Mouse (Mus musculus) heart, embryonic 13.5 days (tissue): ENCODE measurements around the gene Eml2. TPM values are rescaled to one million over a fixed set of nuclear protein-coding genes. Genes with fewer than 3 reads are reported as not detected.
"Not testable (repeated sequence)": the region's sequence is repeated elsewhere in the genome, so short reads cannot be mapped to it uniquely, and the experiment has no call there.

ENCODE experiments used
- ATAC-seq: fragments of 200-750 bp; cut with Nextera tagmentation; 2 replicates; pipeline ENCODE4 v1.8.0; 2017; ENCODE audit warnings: moderate TSS enrichment; ENCODE audit not compliant: insufficient number of reproducible peaks, low FRiP score, low TSS enrichment; ENCODE audit errors: extremely low read depth
- H3K27ac ChIP-seq: fragments of 300-500 bp; sonication (generic); replicated peaks from 2 replicates; pipeline ENCODE4 v1.5.1; 2015; ENCODE audit warnings: moderate library complexity, mild to moderate bottlenecking, inconsistent platforms
- H3K27me3 ChIP-seq: fragments of 300-500 bp; sonication (generic); replicated peaks from 2 replicates; pipeline ENCODE4 v1.6.1; 2015; ENCODE audit warnings: mild to moderate bottlenecking, inconsistent platforms
- H3K36me3 ChIP-seq: fragments of 300-500 bp; sonication (generic); 2 replicates; pipeline ENCODE4 v1.6.1; 2015; ENCODE audit warnings: mild to moderate bottlenecking, inconsistent platforms
- H3K4me1 ChIP-seq: fragments of 300-500 bp; sonication (generic); 2 replicates; pipeline ENCODE4 v1.6.1; 2015; ENCODE audit warnings: inconsistent platforms
- H3K4me2 ChIP-seq: fragments of 300-500 bp; sonication (generic); 2 replicates; pipeline ENCODE4 v1.6.1; 2015; ENCODE audit warnings: inconsistent platforms, mild to moderate bottlenecking, moderate library complexity
- H3K4me3 ChIP-seq: fragments of 300-500 bp; sonication (generic); 2 replicates; pipeline ENCODE4 v1.5.1; 2015; ENCODE audit warnings: moderate library complexity, mild to moderate bottlenecking, inconsistent platforms
- H3K9ac ChIP-seq: fragments of 300-500 bp; sonication (generic); 2 replicates; pipeline ENCODE4 v1.6.1; 2015; ENCODE audit warnings: inconsistent platforms, mild to moderate bottlenecking, moderate library complexity
- H3K9me3 ChIP-seq: fragments of 300-500 bp; sonication (generic); 2 replicates; pipeline ENCODE4 v1.6.1; 2016; ENCODE audit warnings: inconsistent platforms
- WGBS: fragments of 180-500 bp; shearing (Covaris S2); methylation state at CpG from one replicate; pipeline ENCODE4 v1.1.7; 2015; ENCODE audit warnings: mixed read lengths; 5-methylcytosine and 5-hydroxymethylcytosine counted together
- polyA plus RNA-seq: library from polyadenylated mRNA; unstranded; fragments of >200 nt; fragmentation: Nextera tagmentation; extraction: Ambion mirVana; gene quantifications from 2 replicates; pipeline ENCODE4 v1.2.1, GENCODE M21; 2015

Gene Eml2
- polyA plus RNA-seq, 1 experiment from 2014 or later: 15.8 TPM

GRCm38 (mm10) chr7:19148875-19149541, 27.2 kb upstream of the Eml2 start, which contains the start of gene Qpctl:
TSS of gene Qpctl (minus strand) at chr7:19149291.
- peaks cover 27% of the 10 kb centered on the region for H3K4me1 ChIP-seq
- no peaks in the 10 kb centered on the region for H3K27me3 ChIP-seq
- no peaks in the 10 kb centered on the region for H3K9me3 ChIP-seq
- WGBS: under 1% methylated on average over 43 of the region's 43 CpGs
- peak within 1 kb of the TSS; percentile 85 for H3K4me2 ChIP-seq
- peak within 1 kb of the TSS; percentile 82 for H3K4me3 ChIP-seq
- peak within 1 kb of the TSS; percentile 92 for H3K9ac ChIP-seq
- peaks cover 37% of the 10 kb centered on the region for H3K36me3 ChIP-seq
- H3K27ac ChIP-seq: peak within 1 kb of the TSS; percentile 79
- ATAC-seq: peak; percentile 97

GRCm38 (mm10) chr7:19149626-19150025, 26.6 kb upstream of the Eml2 start, which contains the start of gene Snrpd2:
TSS of gene Snrpd2 (plus strand) at chr7:19149722.
- peaks cover 44% of the 10 kb centered on the region for H3K36me3 ChIP-seq
- peak; percentile 82 for ATAC-seq
- peaks cover 27% of the 10 kb centered on the region for H3K4me1 ChIP-seq
- no peaks in the 10 kb centered on the region for H3K27me3 ChIP-seq
- H3K9ac ChIP-seq: peak within 1 kb of the TSS; percentile 92
- peak within 1 kb of the TSS; percentile 82 for H3K4me3 ChIP-seq
- under 1% methylated on average over 24 of the region's 24 CpGs for WGBS
- H3K9me3 ChIP-seq: no peaks in the 10 kb centered on the region
- peak within 1 kb of the TSS; percentile 79 for H3K27ac ChIP-seq
- peak within 1 kb of the TSS; percentile 85 for H3K4me2 ChIP-seq

DNA sequence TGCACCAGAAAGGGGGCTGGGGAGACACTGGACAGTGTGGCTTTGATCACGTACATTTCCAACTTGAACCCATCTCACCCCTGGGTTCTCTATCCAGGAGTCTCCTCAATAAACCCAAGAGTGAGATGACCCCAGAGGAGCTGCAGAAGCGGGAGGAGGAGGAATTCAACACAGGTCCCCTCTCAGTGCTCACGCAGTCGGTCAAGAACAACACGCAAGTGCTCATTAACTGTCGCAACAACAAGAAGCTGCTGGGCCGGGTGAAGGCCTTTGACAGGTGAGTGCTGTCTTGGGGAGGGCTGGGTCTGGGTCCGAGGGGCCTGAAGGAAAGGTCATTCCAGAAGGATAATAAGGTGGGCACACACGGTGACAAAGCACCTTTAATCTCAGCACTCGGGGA, 25.1 kb upstream of the Eml2 start:
- not testable (repeated sequence) for H3K27me3 ChIP-seq, ATAC-seq, H3K4me2 ChIP-seq, H3K27ac ChIP-seq, H3K9me3 ChIP-seq
- Histone ChIP-seq H3K4me1 (peaks cover 27% of the 10 kb centered on the region), H3K9ac (peak overlapping the region; percentile 92; the same call in 1 of the 2 replicates), H3K4me3 (peak overlapping the region; percentile 82; the same call in 1 of the 2 replicates), H3K36me3 (peaks cover 48% of the 10 kb centered on the region)
- WGBS: 81% methylated on average over 10 of the region's 10 CpGs

- Histone ChIP-seq H3K4me2 (no peak overlapping the region), H3K9me3 (no peaks in the 10 kb centered on the region), H3K9ac (no peak overlapping the region), H3K4me1 (peaks cover 30% of the 10 kb centered on the region), H3K27me3 (peaks cover 14% of the 10 kb centered on the region), H3K27ac (no peak overlapping the region), H3K4me3 (no peak overlapping the region), H3K36me3 (peaks cover 41% of the 10 kb centered on the region)
- WGBS: 77% methylated on average over 8 of the region's 8 CpGs
- no peak for ATAC-seq
Measured at GRCm38 (mm10) chr7:19154796-19155195, 21.4 kb upstream of the Eml2 start.

DNA sequence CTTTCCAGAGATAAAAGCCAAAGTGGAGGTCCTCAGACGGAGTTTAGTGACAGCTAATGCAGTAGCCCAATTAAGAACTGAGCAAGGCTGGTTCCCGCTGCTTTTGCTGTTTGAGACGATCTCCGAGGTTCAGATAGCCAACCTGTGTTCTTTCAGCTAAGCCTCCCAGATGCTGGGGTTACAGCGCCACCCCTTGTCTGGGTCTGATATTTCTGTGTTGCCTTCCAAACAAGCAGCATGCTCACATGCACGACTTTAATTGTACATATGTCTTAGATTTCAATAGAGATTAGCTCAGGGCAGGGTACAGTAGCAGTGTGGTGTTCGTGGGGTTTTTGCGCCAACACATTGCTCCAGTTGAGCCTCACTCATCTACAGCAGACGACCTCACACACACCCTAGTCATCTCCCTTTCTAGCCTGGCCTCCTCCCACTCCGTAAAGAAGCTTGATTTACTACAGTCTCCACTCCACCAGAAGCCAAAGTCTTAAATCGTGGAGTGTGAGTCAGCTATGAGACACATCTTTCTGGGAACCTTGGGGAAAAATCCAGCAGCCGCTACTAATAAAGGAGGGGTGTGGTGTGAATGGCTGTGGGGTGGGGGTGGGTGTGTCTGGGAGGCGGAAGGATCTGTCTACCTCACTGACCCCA, 20.3 kb upstream of the Eml2 start:
- Histone ChIP-seq H3K4me1 (peaks cover 29% of the 10 kb centered on the region), H3K9me3 (no peaks in the 10 kb centered on the region), H3K4me3 (no peak overlapping the region), H3K27ac (no peak overlapping the region), H3K4me2 (no peak overlapping the region), H3K36me3 (peaks cover 41% of the 10 kb centered on the region), H3K9ac (no peak overlapping the region), H3K27me3 (peaks cover 23% of the 10 kb centered on the region)
- ATAC-seq: no peak
- WGBS: 59% methylated on average over 13 of the region's 13 CpGs

DNA sequence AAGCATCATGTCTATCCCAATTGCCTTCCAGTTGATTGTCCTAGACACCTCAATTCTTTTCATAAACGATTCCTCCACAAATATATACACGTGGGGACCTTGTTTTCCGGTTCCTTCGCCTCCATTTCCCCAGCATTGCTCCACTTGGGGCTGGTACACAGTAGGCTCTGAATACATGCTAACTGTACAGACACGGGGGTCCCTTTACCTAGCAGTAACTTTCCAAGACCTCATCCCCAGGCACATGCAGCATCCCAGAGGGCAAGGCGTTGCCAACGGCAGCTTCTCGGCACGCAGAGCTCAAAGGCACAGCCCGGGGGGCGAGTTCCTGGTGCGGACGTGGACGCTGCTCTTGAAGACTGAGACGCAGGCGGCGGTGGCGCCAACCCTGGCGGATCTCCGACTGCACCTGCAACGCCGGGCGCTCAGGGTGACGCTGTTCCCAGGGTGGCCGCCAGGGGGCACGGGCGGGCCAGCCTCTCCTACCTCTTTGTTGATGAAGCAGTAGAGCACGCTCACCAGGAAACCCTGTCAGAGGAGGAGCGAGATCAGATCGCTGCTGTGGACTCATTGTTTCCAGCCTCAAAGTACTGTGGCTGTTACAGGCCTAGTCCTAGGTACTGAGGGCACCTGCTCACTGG, 18.9 kb upstream of the Eml2 start:
- peaks cover 28% of the 10 kb centered on the region for H3K36me3 ChIP-seq
- H3K9ac ChIP-seq: peak overlapping the region; percentile 72
- WGBS: 6% methylated on average over 30 of the region's 30 CpGs
- peak overlapping the region; percentile 61 for H3K4me2 ChIP-seq
- 0 out of 2 replicates have a peak, but pooled peaks have one; percentile 28 for ATAC-seq
- peak overlapping the region; percentile 60 for H3K27ac ChIP-seq
- H3K9me3 ChIP-seq: no peaks in the 10 kb centered on the region
- peaks cover 28% of the 10 kb centered on the region for H3K4me1 ChIP-seq
- peaks cover 27% of the 10 kb centered on the region for H3K27me3 ChIP-seq
- H3K4me3 ChIP-seq: no peak overlapping the region

GRCm38 (mm10) chr7:19158601-19159000, 17.6 kb upstream of the Eml2 start:
- peaks cover 30% of the 10 kb centered on the region for H3K4me1 ChIP-seq
- no peaks in the 10 kb centered on the region for H3K9me3 ChIP-seq
- H3K27ac ChIP-seq: no peak overlapping the region
- WGBS: 64% methylated on average over 11 of the region's 11 CpGs
- H3K36me3 ChIP-seq: peaks cover 16% of the 10 kb centered on the region
- H3K4me3 ChIP-seq: no peak overlapping the region
- peaks cover 33% of the 10 kb centered on the region for H3K27me3 ChIP-seq
- ATAC-seq: no peak
- H3K9ac ChIP-seq: no peak overlapping the region
- no peak overlapping the region for H3K4me2 ChIP-seq

DNA sequence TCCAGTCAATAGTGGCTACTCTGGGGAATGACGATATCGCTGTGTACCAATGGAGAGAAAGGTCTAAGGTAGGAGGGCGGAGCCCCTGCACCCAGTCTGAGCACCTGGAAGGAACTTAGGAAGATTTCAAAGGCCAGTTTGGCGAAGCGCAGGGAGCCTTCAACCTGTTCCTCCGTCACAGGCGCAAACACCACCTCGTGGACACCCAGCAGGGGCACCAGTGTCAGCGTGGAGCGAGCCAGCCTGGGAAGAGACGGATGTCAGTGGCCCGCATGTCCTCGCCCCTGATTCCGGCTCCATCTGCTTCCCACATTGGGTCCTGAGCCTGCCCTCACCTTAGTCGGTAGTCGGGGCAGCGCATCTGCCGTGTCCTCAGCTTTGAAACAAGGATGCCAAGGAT, 16.8 kb upstream of the Eml2 start:
- Histone ChIP-seq H3K9me3 (no peaks in the 10 kb centered on the region), H3K4me3 (peak overlapping the region; percentile 50), H3K27ac (no peak overlapping the region), H3K27me3 (peaks cover 39% of the 10 kb centered on the region), H3K9ac (peak overlapping the region; percentile 80), H3K4me1 (peaks cover 38% of the 10 kb centered on the region), H3K36me3 (peaks cover 7% of the 10 kb centered on the region), H3K4me2 (peak overlapping the region; percentile 79)
- WGBS: 18% methylated on average over 18 of the region's 18 CpGs
- ATAC-seq: no peak

DNA sequence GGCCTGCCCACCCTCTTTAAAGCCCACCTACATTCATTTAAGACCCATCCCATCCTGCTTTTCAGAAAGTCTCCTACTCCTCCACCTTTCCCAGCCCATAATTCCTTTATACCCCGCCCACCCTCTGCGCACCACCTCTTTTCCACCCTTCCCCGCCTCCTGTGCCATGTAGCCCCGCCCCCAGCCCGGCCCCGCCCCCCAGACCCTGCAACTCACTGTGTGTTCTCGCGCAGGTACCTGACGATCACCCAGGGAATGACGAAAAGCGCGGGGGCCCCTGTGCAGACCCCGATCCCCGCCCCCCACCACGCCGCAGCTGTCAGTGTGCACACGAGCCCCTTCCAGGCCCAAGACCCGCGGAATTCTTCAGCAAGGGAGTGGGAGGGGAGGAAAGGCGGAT, 16.1 kb upstream of the Eml2 start:
- H3K9ac ChIP-seq: peak overlapping the region; percentile 80

DNA sequence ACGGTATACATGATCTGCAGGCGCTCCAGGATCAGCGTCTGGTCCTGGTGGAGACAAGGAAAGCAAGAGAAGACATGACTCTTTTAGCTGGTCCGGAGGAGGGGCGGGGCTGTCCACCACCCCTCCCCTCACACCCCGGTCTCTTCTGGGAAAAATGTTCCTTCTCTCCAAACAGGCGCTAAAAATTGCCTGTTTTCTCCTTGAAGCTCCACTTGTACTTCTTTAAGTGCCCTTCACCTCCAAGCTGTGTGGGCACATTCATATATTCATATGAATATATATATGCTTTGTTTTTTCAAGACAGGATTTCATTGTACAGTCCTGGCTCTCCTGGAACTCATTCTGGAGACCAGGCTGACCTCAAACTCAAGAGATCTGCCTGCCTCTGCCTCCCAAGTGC, 13.3 kb upstream of the Eml2 start:
- H3K4me2 ChIP-seq: no peak overlapping the region
- no peak overlapping the region for H3K27ac ChIP-seq
- no peak overlapping the region for H3K9ac ChIP-seq
- peaks cover 50% of the 10 kb centered on the region for H3K4me1 ChIP-seq
- peaks cover 42% of the 10 kb centered on the region for H3K27me3 ChIP-seq
- H3K36me3 ChIP-seq: no peaks in the 10 kb centered on the region
- WGBS: 73% methylated on average over 7 of the region's 7 CpGs
- H3K4me3 ChIP-seq: no peak overlapping the region
- no peaks in the 10 kb centered on the region for H3K9me3 ChIP-seq
- ATAC-seq: no peak

More for the DNA sequence above, 16.1 kb upstream of the Eml2 start:
- H3K27ac ChIP-seq: no peak overlapping the region
- H3K4me2 ChIP-seq: peak overlapping the region; percentile 79
- peaks cover 45% of the 10 kb centered on the region for H3K4me1 ChIP-seq
- 3% methylated on average over 20 of the region's 20 CpGs for WGBS
- H3K27me3 ChIP-seq: peaks cover 42% of the 10 kb centered on the region
- no peaks in the 10 kb centered on the region for H3K9me3 ChIP-seq
- ATAC-seq: no peak
- peaks cover under 1% of the 10 kb centered on the region for H3K36me3 ChIP-seq
- peak overlapping the region; percentile 50 for H3K4me3 ChIP-seq

- Histone ChIP-seq H3K9me3 (no peaks in the 10 kb centered on the region), H3K4me2 (peak overlapping the region; percentile 64), H3K36me3 (no peaks in the 10 kb centered on the region), H3K27ac (no peak overlapping the region), H3K4me1 (peaks cover 55% of the 10 kb centered on the region), H3K4me3 (no peak overlapping the region), H3K9ac (peak overlapping the region; percentile 44; the same call in 1 of the 2 replicates), H3K27me3 (peaks cover 38% of the 10 kb centered on the region)
- no peak for ATAC-seq
- whole genome bisulfite sequencing: 33% methylated on average over 12 of the region's 12 CpGs
Measured at GRCm38 (mm10) chr7:19163752-19164151, 12.5 kb upstream of the Eml2 start.
